Mouse (Mus musculus): ENCODE data around the gene Gpr146. TPM values are rescaled to one million over a fixed set of nuclear protein-coding genes. Genes with fewer than 3 reads are reported as not detected.

Gpr146 gene
- polyA plus RNA-seq, 1 experiment from 2014 or later: 1.4 TPM

DNA sequence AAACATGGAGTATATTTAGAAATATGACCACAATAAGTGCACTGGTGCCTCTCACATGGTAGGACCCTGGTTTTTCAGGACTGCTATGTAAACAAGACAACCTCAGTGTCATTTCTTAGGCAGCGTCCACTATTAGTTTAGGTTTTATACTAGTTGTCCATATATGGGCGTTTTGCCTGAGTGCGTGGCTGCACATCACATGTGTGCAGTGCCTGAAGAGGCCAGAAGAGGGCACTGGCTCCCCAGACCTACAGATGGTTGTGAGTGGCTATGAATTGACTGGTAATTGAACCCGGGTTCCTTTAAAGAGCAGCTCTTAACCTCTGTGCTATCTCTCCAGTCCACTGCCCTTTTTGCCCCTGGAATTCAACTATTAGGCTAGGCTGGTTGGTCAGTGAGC is 39.4 kb downstream of the Gpr146 start:
- Histone ChIP-seq H3K4me1 (replicated peaks; ENCODE audit: control insufficient read depth, insufficient read depth, low read length) (peaks cover 10% of the 10 kb centered on the region; the same call in 1 of the 2 replicates), H3K27ac (ENCODE audit: low read depth) (no peak overlapping the region), H3K9ac (ENCODE audit: low read length) (no peak overlapping the region), H3K36me3 (ENCODE audit: control insufficient read depth, insufficient read depth, low read length) (no peaks in the 10 kb centered on the region), H3K9me3 (ENCODE audit: control insufficient read depth, low read length) (no peaks in the 10 kb centered on the region), H3K27me3 (replicated peaks; ENCODE audit: control insufficient read depth, insufficient read depth, low read length) (no peaks in the 10 kb centered on the region), H3K4me2 (ENCODE audit: low read length) (no peak overlapping the region), H3K4me3 (ENCODE audit: low read depth, low read length) (no peak overlapping the region)
- ATAC-seq (replicated peaks; ENCODE audit: low FRiP score, low TSS enrichment, low read depth) (no peak), DNase-seq (ENCODE audit: low spot score) (no peak)
- WGBS: 92% methylated on average over 4 of the region's 4 CpGs

DNA sequence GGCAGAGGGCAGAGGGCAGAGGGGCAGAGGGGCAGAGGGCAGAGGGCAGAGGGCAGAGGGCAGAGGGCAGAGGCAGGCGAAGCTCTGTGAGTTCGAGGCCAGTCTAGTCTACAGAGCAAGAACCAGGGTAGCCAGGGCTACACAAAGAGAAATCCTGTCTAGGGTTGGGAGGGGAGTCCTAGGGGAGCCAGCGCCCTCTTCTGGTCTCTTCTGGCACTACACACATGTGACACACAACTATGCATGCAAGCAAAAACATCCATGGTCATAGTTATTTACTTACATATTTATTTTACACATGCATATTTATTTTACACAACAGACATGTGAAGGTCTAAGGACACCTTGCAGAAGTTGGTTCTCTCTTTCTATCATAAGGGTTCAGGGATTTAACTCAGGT is 40.0 kb downstream of the Gpr146 start:
- H3K4me2 ChIP-seq (ENCODE audit: low read length): no peak overlapping the region
- H3K9me3 ChIP-seq (ENCODE audit: control insufficient read depth, low read length): no peaks in the 10 kb centered on the region
- WGBS: 86% methylated on average over 3 of the region's 3 CpGs
- H3K4me3 ChIP-seq (ENCODE audit: low read depth, low read length): no peak overlapping the region
- no peak for DNase-seq (ENCODE audit: low spot score)
- ATAC-seq (replicated peaks; ENCODE audit: low FRiP score, low TSS enrichment, low read depth): no peak
- peaks cover 10% of the 10 kb centered on the region for H3K4me1 ChIP-seq (replicated peaks; ENCODE audit: control insufficient read depth, insufficient read depth, low read length)
- no peak overlapping the region for H3K9ac ChIP-seq (ENCODE audit: low read length)
- H3K36me3 ChIP-seq (ENCODE audit: control insufficient read depth, insufficient read depth, low read length): no peaks in the 10 kb centered on the region
- no peaks in the 10 kb centered on the region for H3K27me3 ChIP-seq (replicated peaks; ENCODE audit: control insufficient read depth, insufficient read depth, low read length)
- no peak overlapping the region for H3K27ac ChIP-seq (ENCODE audit: low read depth)

GRCm38 (mm10) chr5:139418110-139418509 is 40.6 kb downstream of the Gpr146 start:
- H3K27me3 ChIP-seq (replicated peaks; ENCODE audit: control insufficient read depth, insufficient read depth, low read length): no peaks in the 10 kb centered on the region
- no peaks in the 10 kb centered on the region for H3K36me3 ChIP-seq (ENCODE audit: control insufficient read depth, insufficient read depth, low read length)
- no peak overlapping the region for H3K9ac ChIP-seq (ENCODE audit: low read length)
- ATAC-seq (replicated peaks; ENCODE audit: low FRiP score, low TSS enrichment, low read depth) (no peak), DNase-seq (ENCODE audit: low spot score) (no peak)
- no peak overlapping the region for H3K4me2 ChIP-seq (ENCODE audit: low read length)
- H3K9me3 ChIP-seq (ENCODE audit: control insufficient read depth, low read length): no peaks in the 10 kb centered on the region
- WGBS: 70% methylated on average over 2 of the region's 2 CpGs
- H3K27ac ChIP-seq (ENCODE audit: low read depth): no peak overlapping the region
- peaks cover 16% of the 10 kb centered on the region for H3K4me1 ChIP-seq (replicated peaks; ENCODE audit: control insufficient read depth, insufficient read depth, low read length)
- H3K4me3 ChIP-seq (ENCODE audit: low read depth, low read length): no peak overlapping the region

DNA sequence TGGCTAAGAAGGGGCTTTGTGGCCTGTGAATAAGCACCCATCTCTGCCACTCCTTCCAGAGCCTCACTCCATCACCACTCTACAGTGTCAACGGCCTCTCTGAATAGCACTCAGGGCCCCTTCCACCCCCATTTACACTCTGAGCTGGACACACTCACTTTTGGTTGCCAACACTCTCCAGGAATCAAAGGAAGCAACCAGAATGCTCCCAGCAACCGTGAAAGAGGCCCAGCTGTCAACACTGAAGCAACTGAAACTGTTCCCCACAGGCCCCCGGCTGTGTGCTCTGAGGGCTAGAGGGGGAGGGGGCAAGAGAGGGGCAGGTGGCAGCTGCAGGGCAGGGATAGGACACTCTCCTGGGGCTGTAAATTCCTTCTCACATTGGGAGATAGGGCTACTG is 41.1 kb downstream of the Gpr146 start:
- Histone ChIP-seq H3K4me3 (ENCODE audit: low read depth, low read length) (no peak overlapping the region), H3K9ac (ENCODE audit: low read length) (no peak overlapping the region), H3K27ac (ENCODE audit: low read depth) (no peak overlapping the region), H3K27me3 (replicated peaks; ENCODE audit: control insufficient read depth, insufficient read depth, low read length) (no peaks in the 10 kb centered on the region), H3K4me2 (ENCODE audit: low read length) (no peak overlapping the region), H3K9me3 (ENCODE audit: control insufficient read depth, low read length) (no peaks in the 10 kb centered on the region), H3K4me1 (replicated peaks; ENCODE audit: control insufficient read depth, insufficient read depth, low read length) (peaks cover 21% of the 10 kb centered on the region), H3K36me3 (ENCODE audit: control insufficient read depth, insufficient read depth, low read length) (no peaks in the 10 kb centered on the region)
- DNase-seq (ENCODE audit: low spot score): no peak
- WGBS: 17% methylated on average over 3 of the region's 3 CpGs
- ATAC-seq (replicated peaks; ENCODE audit: low FRiP score, low TSS enrichment, low read depth): no peak

- Histone ChIP-seq H3K36me3 (ENCODE audit: control insufficient read depth, insufficient read depth, low read length) (no peaks in the 10 kb centered on the region), H3K27ac (ENCODE audit: low read depth) (no peak within 1 kb of the TSS), H3K4me1 (replicated peaks; ENCODE audit: control insufficient read depth, insufficient read depth, low read length) (peaks cover 20% of the 10 kb centered on the region; the same call in 1 of the 2 replicates), H3K9ac (ENCODE audit: low read length) (no peak within 1 kb of the TSS), H3K4me2 (ENCODE audit: low read length) (peak within 1 kb of the TSS; percentile 22), H3K27me3 (replicated peaks; ENCODE audit: control insufficient read depth, insufficient read depth, low read length) (no peaks in the 10 kb centered on the region), H3K9me3 (ENCODE audit: control insufficient read depth, low read length) (no peaks in the 10 kb centered on the region), H3K4me3 (ENCODE audit: low read depth, low read length) (peak within 1 kb of the TSS; percentile 14; the same call in 1 of the 2 replicates)
- DNase-seq (ENCODE audit: low spot score): peak; percentile 65
- WGBS: 47% methylated on average over 21 of the region's 21 CpGs
- ATAC-seq (replicated peaks; ENCODE audit: low FRiP score, low TSS enrichment, low read depth): no peak; the same call in 1 of the 2 replicates
Measured at GRCm38 (mm10) chr5:139423026-139423865, 45.7 kb downstream of the Gpr146 start, which contains the start of gene Gper1. TSS of gene Gper1 (plus strand) at chr5:139423151.

GRCm38 (mm10) chr5:139425198-139425597 is 47.7 kb downstream of the Gpr146 start:
- no peaks in the 10 kb centered on the region for H3K36me3 ChIP-seq (ENCODE audit: control insufficient read depth, insufficient read depth, low read length)
- no peak for DNase-seq (ENCODE audit: low spot score)
- no peak overlapping the region for H3K4me2 ChIP-seq (ENCODE audit: low read length)
- 71% methylated on average over 9 of the region's 9 CpGs for WGBS
- H3K27ac ChIP-seq (ENCODE audit: low read depth): no peak overlapping the region
- no peak overlapping the region for H3K4me3 ChIP-seq (ENCODE audit: low read depth, low read length)
- H3K9me3 ChIP-seq (ENCODE audit: control insufficient read depth, low read length): no peaks in the 10 kb centered on the region
- H3K27me3 ChIP-seq (replicated peaks; ENCODE audit: control insufficient read depth, insufficient read depth, low read length): no peaks in the 10 kb centered on the region
- ATAC-seq (replicated peaks; ENCODE audit: low FRiP score, low TSS enrichment, low read depth): no peak
- no peak overlapping the region for H3K9ac ChIP-seq (ENCODE audit: low read length)
- peaks cover 20% of the 10 kb centered on the region; the same call in 1 of the 2 replicates for H3K4me1 ChIP-seq (replicated peaks; ENCODE audit: control insufficient read depth, insufficient read depth, low read length)

DNA sequence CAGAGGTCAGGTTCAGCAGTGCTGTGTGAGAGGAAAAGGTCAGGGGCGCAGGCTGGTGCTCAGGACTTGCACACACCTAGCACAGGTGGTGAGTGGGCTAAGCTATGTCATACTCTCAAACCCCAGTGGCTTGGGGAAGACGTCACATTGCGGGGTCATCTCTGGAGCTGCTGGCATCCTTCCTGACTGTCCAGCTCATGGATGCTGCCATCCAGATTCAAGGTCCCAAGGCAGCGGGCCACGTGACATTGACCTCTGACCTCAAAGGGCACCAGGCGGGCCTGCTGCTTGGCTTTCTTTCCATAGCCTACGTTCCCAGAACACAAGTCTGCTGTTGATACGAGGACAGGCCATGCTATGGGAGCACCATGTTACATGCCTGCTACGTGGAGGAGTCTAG is 49.5 kb downstream of the Gpr146 start:
- Histone ChIP-seq H3K4me2 (ENCODE audit: low read length) (no peak overlapping the region), H3K9me3 (ENCODE audit: control insufficient read depth, low read length) (no peaks in the 10 kb centered on the region), H3K27me3 (replicated peaks; ENCODE audit: control insufficient read depth, insufficient read depth, low read length) (no peaks in the 10 kb centered on the region), H3K4me3 (ENCODE audit: low read depth, low read length) (no peak overlapping the region), H3K4me1 (replicated peaks; ENCODE audit: control insufficient read depth, insufficient read depth, low read length) (peaks cover 22% of the 10 kb centered on the region; the same call in 1 of the 2 replicates), H3K36me3 (ENCODE audit: control insufficient read depth, insufficient read depth, low read length) (no peaks in the 10 kb centered on the region), H3K27ac (ENCODE audit: low read depth) (no peak overlapping the region), H3K9ac (ENCODE audit: low read length) (no peak overlapping the region)
- 83% methylated on average over 9 of the region's 9 CpGs for WGBS
- ATAC-seq (replicated peaks; ENCODE audit: low FRiP score, low TSS enrichment, low read depth) (no peak), DNase-seq (ENCODE audit: low spot score) (no peak)

GRCm38 (mm10) chr5:139427989-139428388 is 50.5 kb downstream of the Gpr146 start:
- no peaks in the 10 kb centered on the region for H3K9me3 ChIP-seq (ENCODE audit: control insufficient read depth, low read length)
- no peaks in the 10 kb centered on the region for H3K27me3 ChIP-seq (replicated peaks; ENCODE audit: control insufficient read depth, insufficient read depth, low read length)
- no peak overlapping the region for H3K4me3 ChIP-seq (ENCODE audit: low read depth, low read length)
- 79% methylated on average over 9 of the region's 9 CpGs for WGBS
- H3K36me3 ChIP-seq (ENCODE audit: control insufficient read depth, insufficient read depth, low read length): no peaks in the 10 kb centered on the region
- DNase-seq (ENCODE audit: low spot score) (no peak), ATAC-seq (replicated peaks; ENCODE audit: low FRiP score, low TSS enrichment, low read depth) (no peak)
- H3K27ac ChIP-seq (ENCODE audit: low read depth): no peak overlapping the region
- H3K4me1 ChIP-seq (replicated peaks; ENCODE audit: control insufficient read depth, insufficient read depth, low read length): peaks cover 18% of the 10 kb centered on the region; the same call in 1 of the 2 replicates
- H3K4me2 ChIP-seq (ENCODE audit: low read length): no peak overlapping the region
- no peak overlapping the region for H3K9ac ChIP-seq (ENCODE audit: low read length)
